Mouse (Mus musculus) heart, embryonic 15.5 days (tissue): ENCODE results near the gene Hspb11. TPM values are rescaled to one million over a fixed set of nuclear protein-coding genes. Genes with fewer than 3 reads are reported as not detected.

ENCODE experiments used
- ATAC-seq: fragments of 200-750 bp; cut with Nextera tagmentation; replicated peaks from 2 replicates; pipeline ENCODE4 v1.8.0; 2017; ENCODE audit warnings: low read depth, moderate TSS enrichment; ENCODE audit not compliant: insufficient number of reproducible peaks, insufficient read depth, low FRiP score
- H3K27ac ChIP-seq: fragments of 300-500 bp; sonication (generic); 2 replicates; pipeline ENCODE4 v1.5.1; 2015; ENCODE audit warnings: mild to moderate bottlenecking, inconsistent platforms
- H3K27me3 ChIP-seq: fragments of 300-500 bp; sonication (generic); 2 replicates; pipeline ENCODE4 v1.6.1; 2015; ENCODE audit warnings: inconsistent platforms
- H3K36me3 ChIP-seq: fragments of 300-500 bp; sonication (generic); 2 replicates; pipeline ENCODE4 v1.6.1; 2015; ENCODE audit warnings: mild to moderate bottlenecking, inconsistent platforms
- H3K4me1 ChIP-seq: fragments of 300-500 bp; sonication (generic); replicated peaks from 2 replicates; pipeline ENCODE4 v1.6.1; 2015; ENCODE audit warnings: inconsistent platforms
- H3K4me2 ChIP-seq: fragments of 300-500 bp; sonication (generic); 2 replicates; pipeline ENCODE4 v1.6.1; 2015; ENCODE audit warnings: inconsistent platforms, mild to moderate bottlenecking, moderate library complexity
- H3K4me3 ChIP-seq: fragments of 300-500 bp; sonication (generic); 2 replicates; pipeline ENCODE4 v1.5.1; 2015; ENCODE audit warnings: mild to moderate bottlenecking, inconsistent platforms
- H3K9ac ChIP-seq: fragments of 300-500 bp; sonication (generic); 2 replicates; pipeline ENCODE4 v1.6.1; 2015; ENCODE audit warnings: mild to moderate bottlenecking, inconsistent platforms
- H3K9me3 ChIP-seq: fragments of 300-500 bp; sonication (generic); replicated peaks from 2 replicates; pipeline ENCODE4 v1.6.1; 2016; ENCODE audit warnings: inconsistent platforms
- WGBS: fragments of 180-500 bp; shearing (Covaris S2); methylation state at CpG from one replicate; pipeline ENCODE4 v1.1.7; 2015; ENCODE audit warnings: mixed read lengths; 5-methylcytosine and 5-hydroxymethylcytosine counted together
- polyA plus RNA-seq: library from polyadenylated mRNA; unstranded; fragments of >200 nt; fragmentation: Nextera tagmentation; extraction: Ambion mirVana; gene quantifications from 2 replicates; pipeline ENCODE4 v1.2.1, GENCODE M21; 2015

Hspb11 gene
- polyA plus RNA-seq, 1 experiment from 2014 or later: 40.2 TPM

DNA sequence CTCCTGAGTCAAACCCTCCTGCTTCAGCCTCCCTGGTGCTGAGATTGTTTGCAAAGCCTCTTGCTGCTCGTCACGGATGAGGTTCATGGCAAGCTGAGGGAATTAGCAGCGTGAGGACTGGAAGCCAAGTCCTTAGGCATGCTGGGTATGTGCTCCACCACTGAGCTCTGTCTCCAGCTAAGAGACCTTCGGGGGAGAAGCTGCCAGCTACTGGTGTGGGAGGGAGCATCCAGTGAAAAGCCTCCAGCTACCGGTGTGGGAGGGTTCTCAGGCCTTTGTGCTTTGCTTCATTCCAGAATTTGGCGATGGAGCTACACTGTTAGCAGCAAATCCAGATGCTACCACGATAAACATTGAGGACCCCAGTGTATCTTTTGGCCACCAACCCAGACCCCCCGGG is 65.3 kb downstream of the Hspb11 start:
- ATAC-seq: no peak
- Histone ChIP-seq H3K27ac (no peak overlapping the region), H3K4me1 (peaks cover 8% of the 10 kb centered on the region), H3K27me3 (no peaks in the 10 kb centered on the region), H3K9me3 (no peaks in the 10 kb centered on the region), H3K36me3 (peaks cover 16% of the 10 kb centered on the region; the same call in 1 of the 2 replicates), H3K9ac (no peak overlapping the region), H3K4me3 (no peak overlapping the region), H3K4me2 (no peak overlapping the region)
- 63% methylated on average over 8 of the region's 8 CpGs for WGBS

DNA sequence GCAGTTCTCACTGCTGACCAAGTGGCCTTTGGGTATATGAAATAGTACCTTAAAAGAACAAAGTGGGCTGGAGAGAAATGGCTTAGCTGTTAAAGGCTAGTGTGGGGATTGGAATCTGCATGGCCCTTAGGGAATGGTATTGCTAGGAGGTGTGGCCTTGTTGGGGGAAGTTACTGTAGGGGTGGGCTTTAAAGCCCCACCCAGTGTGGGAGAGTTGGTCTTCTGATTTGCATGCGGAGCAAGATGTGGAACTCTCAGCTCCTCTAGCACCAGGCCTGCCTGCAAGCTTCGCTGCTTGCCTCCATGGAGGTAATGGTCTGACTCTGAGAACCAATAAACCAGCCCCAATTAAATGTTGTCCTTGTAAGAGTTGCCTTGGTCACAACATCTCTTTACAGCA is 67.6 kb downstream of the Hspb11 start:
- no peak for ATAC-seq
- Histone ChIP-seq H3K4me3 (no peak overlapping the region), H3K27me3 (no peaks in the 10 kb centered on the region), H3K9me3 (no peaks in the 10 kb centered on the region), H3K9ac (no peak overlapping the region), H3K4me2 (no peak overlapping the region), H3K36me3 (peaks cover 30% of the 10 kb centered on the region; the same call in 1 of the 2 replicates), H3K27ac (no peak overlapping the region), H3K4me1 (no peaks in the 10 kb centered on the region)
- WGBS: 67% methylated on average over 2 of the region's 2 CpGs

DNA sequence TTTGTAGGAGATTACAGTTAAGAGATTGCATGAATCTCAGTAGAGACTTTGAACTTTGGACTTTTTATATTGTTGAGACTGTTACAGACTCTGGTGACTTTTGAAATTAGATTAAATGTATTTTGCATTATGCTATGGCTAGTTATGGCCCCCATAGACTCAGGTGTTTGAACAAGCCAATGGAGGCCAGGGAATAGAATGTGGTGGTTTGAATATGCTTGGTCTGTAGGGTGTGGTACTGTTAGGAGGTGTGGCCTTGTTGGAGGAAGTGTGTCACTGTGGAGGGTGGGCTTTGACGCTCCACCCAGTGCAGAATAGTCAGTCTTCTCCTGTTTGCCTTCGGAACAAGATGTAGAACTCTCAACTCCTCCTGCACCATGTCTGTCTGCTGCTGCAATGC is 69.7 kb downstream of the Hspb11 start:
- H3K27ac ChIP-seq: no peak overlapping the region
- 91% methylated on average over 2 of the region's 2 CpGs for WGBS

DNA sequence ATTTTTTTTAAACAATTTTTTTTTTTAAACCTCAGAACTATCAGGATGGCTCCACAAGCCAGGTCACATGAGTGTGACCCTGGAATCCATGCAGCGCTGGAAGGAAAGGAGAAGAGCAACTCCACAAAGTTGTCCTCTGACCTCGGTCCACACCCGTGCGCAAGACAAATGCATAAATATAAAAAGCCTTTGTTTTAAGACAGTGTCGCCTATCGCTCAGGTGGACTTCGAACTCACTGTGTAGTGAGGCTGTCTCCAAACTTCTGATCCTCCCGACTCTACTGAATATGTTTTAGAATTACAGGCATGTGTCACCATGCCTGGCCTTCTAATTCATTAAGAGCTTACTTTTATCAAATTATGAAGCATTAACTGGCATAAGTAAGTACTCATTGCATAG is 75.1 kb downstream of the Hspb11 start:
- Histone ChIP-seq H3K36me3 (peaks cover 21% of the 10 kb centered on the region; the same call in 1 of the 2 replicates), H3K27me3 (no peaks in the 10 kb centered on the region), H3K4me3 (no peak overlapping the region), H3K27ac (no peak overlapping the region), H3K4me1 (no peaks in the 10 kb centered on the region), H3K9ac (no peak overlapping the region), H3K9me3 (no peaks in the 10 kb centered on the region), H3K4me2 (no peak overlapping the region)
- 94% methylated on average over 8 of the region's 8 CpGs for WGBS
- no peak for ATAC-seq

More for the DNA sequence above, 69.7 kb downstream of the Hspb11 start:
- Histone ChIP-seq H3K4me3 (no peak overlapping the region), H3K4me2 (no peak overlapping the region), H3K9ac (no peak overlapping the region), H3K4me1 (no peaks in the 10 kb centered on the region), H3K9me3 (no peaks in the 10 kb centered on the region), H3K36me3 (peaks cover 25% of the 10 kb centered on the region; the same call in 1 of the 2 replicates), H3K27me3 (no peaks in the 10 kb centered on the region)
- no peak for ATAC-seq

Other genes starting within 250 kb of the Hspb11 start
- 79.5 and 89.9 TPM in 2 replicates for gene Mrpl37, start 186.7 kb upstream of the Hspb11 start, polyA plus RNA-seq
- gene Cyb5rl, start 186.6 kb upstream of the Hspb11 start, polyA plus RNA-seq: 3.1 and 4.6 TPM in 2 replicates
- not detected in 2 replicates for gene Cdcp2, start 156.7 kb upstream of the Hspb11 start, polyA plus RNA-seq
- 322 and 328 TPM in 2 replicates for gene Tmem59, start 75.2 kb upstream of the Hspb11 start, polyA plus RNA-seq
- 13.0 and 20.1 TPM in 2 replicates for gene Tceanc2, start 74.5 kb upstream of the Hspb11 start, polyA plus RNA-seq
- gene Ldlrad1, start 44.4 kb upstream of the Hspb11 start, polyA plus RNA-seq: not detected in 2 replicates
- 38.8 and 50.1 TPM in 2 replicates for gene Lrrc42, start 61 bp upstream of the Hspb11 start, polyA plus RNA-seq
- 0.51 TPM in 1 of 2 replicates, not detected in the other for gene Dio1, start 53.6 kb downstream of the Hspb11 start, polyA plus RNA-seq
- 40.3 and 41.1 TPM in 2 replicates for gene Yipf1, start 60.8 kb downstream of the Hspb11 start, polyA plus RNA-seq
- gene Ndc1, start 114.2 kb downstream of the Hspb11 start, polyA plus RNA-seq: 18.9 and 23.3 TPM in 2 replicates
- gene Glis1, start 181.0 kb downstream of the Hspb11 start, polyA plus RNA-seq: 0.29 and 0.62 TPM in 2 replicates